Mouse (Mus musculus): ENCODE results near the gene Fez2. TPM values are rescaled to one million over a fixed set of nuclear protein-coding genes. Genes with fewer than 3 reads are reported as not detected.

Fez2 gene
- total RNA-seq, 2 experiments from 2014 or later: 34.2 to 36.3 TPM

GRCm38 (mm10) chr17:78374756-78375155 lies 43.2 kb downstream of the Fez2 start:
- intact Hi-C loops (cut with DNase I): no loop called here
- no peak for DNase-seq (ENCODE audit: low spot score in 2 of 2)

DNA sequence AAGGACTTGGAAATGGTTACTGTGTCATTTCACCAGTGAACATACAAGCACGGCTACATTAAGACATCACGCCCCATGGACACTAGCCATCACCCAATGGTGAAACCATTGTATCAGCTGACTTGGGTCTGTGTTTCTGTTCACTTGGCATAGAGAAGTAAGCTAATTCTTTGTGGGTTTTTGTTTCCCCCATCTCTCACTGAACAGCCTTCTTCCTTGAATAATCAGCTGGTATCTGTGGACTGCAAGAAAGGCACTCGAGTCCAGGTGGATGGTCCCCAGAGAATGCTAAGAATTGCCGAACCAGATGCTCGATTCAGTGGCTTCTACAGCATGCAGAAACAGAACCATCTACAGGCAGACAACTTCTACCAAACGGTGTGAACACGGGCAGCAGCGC lies 44.1 kb downstream of the Fez2 start:
- DNase-seq (ENCODE audit: low spot score in 2 of 2): no peak
- intact Hi-C loops (cut with DNase I): no loop called here

DNA sequence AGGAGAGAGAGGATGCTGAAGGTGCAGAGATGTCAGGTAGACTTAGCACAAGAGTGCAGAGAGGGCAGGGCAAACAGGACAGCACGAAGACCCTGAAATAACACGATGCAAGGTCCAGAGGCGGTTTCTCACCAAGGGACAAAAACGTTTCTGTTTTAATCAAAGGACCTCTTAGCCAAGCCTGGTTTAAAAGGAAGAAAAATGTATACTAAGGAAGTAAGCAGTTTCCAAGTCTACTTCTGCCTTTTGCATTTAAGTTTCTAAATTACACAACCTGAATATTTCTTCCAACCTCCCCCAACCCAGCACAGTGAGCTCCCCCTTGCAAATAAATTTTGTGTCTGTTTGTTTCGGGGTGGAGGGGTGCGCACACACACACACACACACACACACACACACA lies 44.8 kb downstream of the Fez2 start:
- no peak for DNase-seq (ENCODE audit: low spot score in 2 of 2)
- intact Hi-C loops (cut with DNase I): no loop called here

- intact Hi-C loops (cut with DNase I): no loop called here
- no peak for DNase-seq (ENCODE audit: low spot score in 2 of 2)
Observed at GRCm38 (mm10) chr17:78370445-78370844, 47.5 kb downstream of the Fez2 start.

- DNase-seq (ENCODE audit: low spot score in 2 of 2): no peak
- intact Hi-C loops (cut with DNase I): no loop called here
Observed at GRCm38 (mm10) chr17:78368481-78368880, 49.5 kb downstream of the Fez2 start.

- DNase-seq (ENCODE audit: low spot score in 2 of 2): no peak
- intact Hi-C loops (cut with DNase I): no loop called here
Observed at GRCm38 (mm10) chr17:78366070-78366469, 51.9 kb downstream of the Fez2 start.

DNA sequence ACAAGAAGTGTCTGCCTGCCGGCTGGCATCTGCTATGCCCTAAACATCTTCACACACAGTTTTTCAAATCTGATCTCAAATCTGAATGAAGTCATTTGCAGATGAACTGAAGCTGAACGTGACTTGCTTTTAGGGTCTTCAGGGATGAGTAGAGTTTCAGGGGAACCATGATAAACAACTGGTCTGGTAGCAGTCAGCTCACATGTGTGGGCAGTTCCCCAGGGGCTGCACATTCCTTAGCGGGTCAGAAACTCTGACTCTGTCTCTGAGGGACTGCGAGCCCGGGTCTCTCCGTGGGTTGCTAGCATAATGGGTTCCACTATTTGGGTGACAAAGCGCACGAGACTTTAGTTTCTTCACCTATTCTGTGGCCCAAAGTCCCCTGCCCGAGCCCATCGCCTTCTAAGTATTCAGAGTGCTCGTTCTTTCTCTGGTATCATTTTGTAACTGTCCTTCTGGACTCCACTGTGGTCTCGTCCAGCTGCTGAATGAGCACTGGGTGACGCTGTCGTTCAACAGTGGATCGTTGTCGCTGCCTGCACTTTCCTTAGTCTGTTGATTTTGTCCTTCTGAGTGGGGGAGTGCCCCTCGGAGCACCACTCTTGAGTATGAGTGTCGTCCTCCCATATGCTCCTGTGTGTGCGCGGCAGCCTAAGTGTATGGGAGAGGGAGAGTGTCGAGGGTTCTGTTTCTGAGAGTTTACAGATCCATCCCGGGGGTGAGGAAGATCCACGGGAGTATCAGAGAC lies 53.2 kb downstream of the Fez2 start:
- intact Hi-C loops (cut with DNase I): no loop called here

GRCm38 (mm10) chr17:78361939-78362728 lies 55.8 kb downstream of the Fez2 start:
- intact Hi-C loops (cut with DNase I): no loop called here
- DNase-seq (ENCODE audit: low spot score in 2 of 2): peak in 1 of 2 experiments; percentile 10

More for the DNA sequence above, 53.2 kb downstream of the Fez2 start:
- DNase-seq (ENCODE audit: low spot score in 2 of 2): no peak

- intact Hi-C loops (cut with DNase I): no loop called here
- peak in 1 of 2 experiments; percentile 8 for DNase-seq (ENCODE audit: low spot score in 2 of 2)
Observed at GRCm38 (mm10) chr17:78358251-78358726, 59.7 kb downstream of the Fez2 start.

GRCm38 (mm10) chr17:78357753-78358152 lies 60.2 kb downstream of the Fez2 start:
- DNase-seq (ENCODE audit: low spot score in 2 of 2): no peak
- intact Hi-C loops (cut with DNase I): no loop called here

GRCm38 (mm10) chr17:78355611-78356010 lies 62.3 kb downstream of the Fez2 start:
- no peak for DNase-seq (ENCODE audit: low spot score in 2 of 2)
- intact Hi-C loops (cut with DNase I): no loop called here

- no peak for DNase-seq (ENCODE audit: low spot score in 2 of 2)
- intact Hi-C loops (cut with DNase I): no loop called here
Observed at GRCm38 (mm10) chr17:78354871-78355270, 63.1 kb downstream of the Fez2 start.

DNA sequence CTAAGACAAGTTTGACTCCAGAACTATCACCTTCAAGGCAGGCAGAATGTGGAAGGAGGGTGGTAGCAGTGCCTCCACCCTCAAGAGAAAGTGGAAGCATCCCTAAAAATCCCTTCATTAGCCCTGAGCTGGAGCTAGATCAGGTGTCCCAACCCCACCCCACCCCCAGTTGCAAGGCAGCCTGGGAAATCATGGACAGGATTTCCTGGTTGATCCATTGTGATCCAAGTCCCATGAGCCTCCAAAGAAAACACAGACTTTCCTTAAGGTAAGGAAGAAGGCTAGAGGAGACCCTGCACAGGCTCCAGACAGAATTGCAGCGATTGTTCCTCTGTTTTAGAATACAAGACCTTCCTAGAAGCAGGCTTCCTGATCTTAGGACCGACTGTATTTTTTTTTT lies 63.5 kb downstream of the Fez2 start:
- DNase-seq (ENCODE audit: low spot score in 2 of 2): no peak
- intact Hi-C loops (cut with DNase I): no loop called here

GRCm38 (mm10) chr17:78352500-78352855 lies 65.5 kb downstream of the Fez2 start:
- no peak for DNase-seq (ENCODE audit: low spot score in 2 of 2)
- intact Hi-C loops (cut with DNase I): no loop called here

GRCm38 (mm10) chr17:78351676-78352499 lies 66.1 kb downstream of the Fez2 start:
- DNase-seq (ENCODE audit: low spot score in 2 of 2): no peak
- intact Hi-C loops (cut with DNase I): no loop called here

GRCm38 (mm10) chr17:78347111-78347801 lies 70.7 kb downstream of the Fez2 start:
- intact Hi-C loops (cut with DNase I): no loop called here

GRCm38 (mm10) chr17:78343688-78344087 lies 74.3 kb downstream of the Fez2 start:
- intact Hi-C loops (cut with DNase I): no loop called here
- DNase-seq (ENCODE audit: low spot score in 2 of 2): no peak

More at GRCm38 (mm10) chr17:78347111-78347801, 70.7 kb downstream of the Fez2 start:
- no peak for DNase-seq (ENCODE audit: low spot score in 2 of 2)

- DNase-seq (ENCODE audit: low spot score in 2 of 2): no peak
- intact Hi-C loops (cut with DNase I): no loop called here
Observed at GRCm38 (mm10) chr17:78335250-78335649, 82.7 kb downstream of the Fez2 start.

DNA sequence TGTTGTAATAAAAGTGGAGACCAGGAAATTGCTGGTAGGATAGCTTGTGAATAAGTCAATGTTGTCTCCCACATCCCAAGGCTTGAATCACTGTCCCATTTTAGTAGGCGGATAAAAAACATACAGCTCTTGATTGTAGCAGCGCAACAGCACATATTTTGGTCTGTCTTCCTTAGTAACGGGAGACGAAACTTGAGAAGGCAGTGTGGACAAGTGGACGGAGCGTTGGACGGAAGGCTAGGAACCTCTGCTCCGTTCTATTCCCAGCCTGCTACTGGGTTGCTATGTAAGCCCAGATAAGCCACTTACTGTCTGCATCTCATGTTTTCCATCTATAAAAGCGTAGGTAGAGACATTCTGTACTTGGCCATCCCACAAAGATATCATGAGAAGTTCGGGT lies 84.7 kb downstream of the Fez2 start:
- DNase-seq (ENCODE audit: low spot score in 2 of 2): peak in 1 of 2 experiments; percentile 22
- intact Hi-C loops (cut with DNase I): no loop called here
